Mouse (Mus musculus): Measurements from ENCODE around the gene Sh3gl1. TPM values are rescaled to one million over a fixed set of nuclear protein-coding genes. Genes with fewer than 3 reads are reported as not detected.

Sh3gl1 gene
- polyA plus RNA-seq, 1 experiment from 2014 or later: 155 TPM

GRCm38 (mm10) chr17:56051369-56051768, 14.9 kb upstream of the Sh3gl1 start:
- Histone ChIP-seq H3K27ac (ENCODE audit: low read depth, low read length) (no peak overlapping the region), H3K4me3 (ENCODE audit: low read length) (no peak overlapping the region), H3K36me3 (ENCODE audit: control insufficient read depth, insufficient read depth, low read length) (peaks cover 64% of the 10 kb centered on the region), H3K9ac (ENCODE audit: low read depth, low read length) (no peak overlapping the region), H3K4me2 (replicated peaks; ENCODE audit: low read depth, low read length) (no peak overlapping the region), H3K27me3 (ENCODE audit: control insufficient read depth, insufficient read depth, low read length) (no peaks in the 10 kb centered on the region), H3K4me1 (ENCODE audit: control insufficient read depth, insufficient read depth, low read length) (no peaks in the 10 kb centered on the region), H3K9me3 (ENCODE audit: control insufficient read depth, low read length) (no peaks in the 10 kb centered on the region)
- 93% methylated on average over 5 of the region's 5 CpGs for WGBS
- ATAC-seq (ENCODE audit: low FRiP score, low TSS enrichment): no peak

GRCm38 (mm10) chr17:56040857-56041163, 4.4 kb upstream of the Sh3gl1 start:
- Histone ChIP-seq H3K27ac (ENCODE audit: low read depth, low read length) (peak overlapping the region; percentile 75), H3K36me3 (ENCODE audit: control insufficient read depth, insufficient read depth, low read length) (peaks cover 12% of the 10 kb centered on the region), H3K4me3 (ENCODE audit: low read length) (peak overlapping the region; percentile 74), H3K9me3 (ENCODE audit: control insufficient read depth, low read length) (no peaks in the 10 kb centered on the region), H3K9ac (ENCODE audit: low read depth, low read length) (peak overlapping the region; percentile 84), H3K4me1 (ENCODE audit: control insufficient read depth, insufficient read depth, low read length) (peaks cover 9% of the 10 kb centered on the region; the same call in 1 of the 2 replicates), H3K4me2 (replicated peaks; ENCODE audit: low read depth, low read length) (peak overlapping the region; percentile 47), H3K27me3 (ENCODE audit: control insufficient read depth, insufficient read depth, low read length) (no peaks in the 10 kb centered on the region)
- WGBS: under 1% methylated on average over 12 of the region's 12 CpGs
- no peak for ATAC-seq (ENCODE audit: low FRiP score, low TSS enrichment)

DNA sequence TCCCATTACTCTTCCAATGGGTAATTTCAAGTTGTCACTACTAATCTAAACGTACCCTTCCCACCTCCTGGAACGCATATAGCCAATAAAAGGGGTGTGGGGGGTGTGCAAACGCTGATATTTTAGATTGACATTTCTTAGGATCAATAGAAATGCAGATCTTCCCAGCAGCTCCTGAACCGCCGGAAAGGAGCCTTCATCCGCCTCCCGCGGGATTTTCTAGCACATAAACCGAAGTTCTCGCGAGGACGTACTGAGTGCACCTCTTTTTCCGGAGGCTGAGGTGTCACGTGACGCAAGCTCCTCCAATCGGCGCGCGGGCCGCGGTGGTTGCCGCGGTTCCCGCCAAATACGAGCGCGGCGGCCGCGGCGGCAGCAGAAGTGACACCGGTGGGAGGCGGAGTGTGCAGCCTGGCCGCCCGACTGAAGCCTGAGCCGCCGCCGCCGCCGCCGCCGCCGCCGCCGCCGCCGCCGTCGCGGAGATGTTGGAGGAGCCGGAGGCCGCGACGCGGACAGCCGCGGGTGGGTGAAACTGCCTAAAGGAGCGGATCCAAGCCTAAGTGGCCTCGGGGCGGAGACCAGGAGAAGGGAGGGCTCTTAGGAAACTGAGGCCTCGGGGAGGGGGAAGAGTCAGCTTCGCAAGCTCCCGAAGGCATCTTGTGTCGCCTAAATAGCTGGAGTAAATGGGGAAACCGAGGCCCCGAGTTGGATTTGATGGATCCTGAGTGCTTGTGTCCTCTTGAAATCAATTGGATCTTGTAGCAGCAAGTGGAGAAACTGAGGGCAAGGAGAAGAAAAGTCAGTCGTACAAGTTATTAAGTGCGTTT, 3.8 kb upstream of the Sh3gl1 start, which contains the start of gene Chaf1a:
Gene Chaf1a (plus strand): TSS at position 410 of the 827 bp plus-strand sequence.
- under 1% methylated on average over 59 of the region's 68 CpGs for WGBS
- ATAC-seq (ENCODE audit: low FRiP score, low TSS enrichment): peak; percentile 82
- Histone ChIP-seq H3K27me3 (ENCODE audit: control insufficient read depth, insufficient read depth, low read length) (no peaks in the 10 kb centered on the region), H3K9ac (ENCODE audit: low read depth, low read length) (peak within 1 kb of the TSS; percentile 84), H3K36me3 (ENCODE audit: control insufficient read depth, insufficient read depth, low read length) (peaks cover 7% of the 10 kb centered on the region), H3K4me2 (replicated peaks; ENCODE audit: low read depth, low read length) (peak within 1 kb of the TSS; percentile 47), H3K4me3 (ENCODE audit: low read length) (peak within 1 kb of the TSS; percentile 74), H3K9me3 (ENCODE audit: control insufficient read depth, low read length) (no peaks in the 10 kb centered on the region), H3K4me1 (ENCODE audit: control insufficient read depth, insufficient read depth, low read length) (peaks cover 13% of the 10 kb centered on the region), H3K27ac (ENCODE audit: low read depth, low read length) (peak within 1 kb of the TSS; percentile 75)

GRCm38 (mm10) chr17:56039345-56039744, 2.9 kb upstream of the Sh3gl1 start:
- Histone ChIP-seq H3K9me3 (ENCODE audit: control insufficient read depth, low read length) (no peaks in the 10 kb centered on the region), H3K27ac (ENCODE audit: low read depth, low read length) (no peak overlapping the region), H3K4me1 (ENCODE audit: control insufficient read depth, insufficient read depth, low read length) (peaks cover 20% of the 10 kb centered on the region), H3K27me3 (ENCODE audit: control insufficient read depth, insufficient read depth, low read length) (no peaks in the 10 kb centered on the region), H3K4me3 (ENCODE audit: low read length) (peak overlapping the region; percentile 74; the same call in 1 of the 2 replicates), H3K4me2 (replicated peaks; ENCODE audit: low read depth, low read length) (peak overlapping the region; percentile 47), H3K9ac (ENCODE audit: low read depth, low read length) (no peak overlapping the region; the same call in 1 of the 2 replicates), H3K36me3 (ENCODE audit: control insufficient read depth, insufficient read depth, low read length) (peaks cover 12% of the 10 kb centered on the region)
- no peak for ATAC-seq (ENCODE audit: low FRiP score, low TSS enrichment)
- 74% methylated on average over 4 of the region's 4 CpGs for WGBS

DNA sequence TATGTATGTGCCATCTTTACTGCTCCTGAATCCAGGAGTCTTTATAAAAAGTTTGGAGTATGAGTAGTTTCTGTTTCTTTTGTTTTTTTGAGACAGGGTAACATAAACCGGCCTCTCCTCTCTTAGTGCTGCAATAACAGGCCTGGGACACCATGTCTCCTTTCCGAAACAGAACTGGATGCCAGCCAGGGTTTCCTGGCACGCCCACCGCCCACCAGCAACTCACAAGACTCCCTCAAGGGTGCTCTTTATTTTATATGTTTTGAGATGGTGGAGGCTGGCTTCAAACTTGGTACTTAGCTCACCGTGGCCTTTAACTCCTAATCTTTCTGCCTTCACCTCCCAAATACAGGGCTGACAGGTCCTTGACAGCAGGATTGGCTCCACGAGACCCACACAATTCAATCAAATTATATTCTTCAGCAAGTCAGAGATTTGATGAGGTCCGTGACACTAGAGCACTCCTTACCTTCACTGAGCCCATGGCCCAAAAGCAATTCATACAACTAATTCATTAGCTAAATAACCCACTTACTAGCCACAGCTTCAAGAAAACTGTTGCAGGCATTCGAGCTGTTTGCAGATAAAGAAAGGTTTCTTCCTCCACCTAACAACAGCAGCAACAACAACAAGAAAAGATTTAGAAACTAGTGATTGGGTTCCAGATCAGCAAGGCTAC, 2.3 kb upstream of the Sh3gl1 start:
- H3K27ac ChIP-seq (ENCODE audit: low read depth, low read length): no peak overlapping the region
- H3K36me3 ChIP-seq (ENCODE audit: control insufficient read depth, insufficient read depth, low read length): peaks cover 12% of the 10 kb centered on the region

DNA sequence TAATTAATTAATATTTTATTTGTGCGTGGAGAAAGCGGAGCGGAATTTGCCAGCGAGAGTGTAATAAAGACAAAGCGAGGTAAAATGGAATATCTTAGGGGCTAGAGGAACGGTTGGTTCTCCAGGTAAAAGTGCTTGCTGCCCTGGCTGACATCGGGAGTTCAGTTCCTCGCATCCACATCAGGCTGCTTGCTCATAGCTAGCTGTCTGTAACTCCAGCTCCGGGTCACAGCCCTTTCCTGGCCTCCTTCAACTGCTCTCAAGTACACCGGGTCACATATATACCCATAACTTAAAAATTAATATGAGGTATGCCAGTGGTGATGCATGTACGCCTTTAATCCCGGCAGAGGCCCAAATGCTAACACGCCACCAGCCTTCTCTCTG, 459 bp upstream of the Sh3gl1 start:
- H3K9me3 ChIP-seq (ENCODE audit: control insufficient read depth, low read length): no peaks in the 10 kb centered on the region
- 33% methylated on average over 13 of the region's 13 CpGs for WGBS
- H3K27me3 ChIP-seq (ENCODE audit: control insufficient read depth, insufficient read depth, low read length): no peaks in the 10 kb centered on the region
- peaks cover 19% of the 10 kb centered on the region for H3K36me3 ChIP-seq (ENCODE audit: control insufficient read depth, insufficient read depth, low read length)
- no peak overlapping the region for H3K27ac ChIP-seq (ENCODE audit: low read depth, low read length)
- peaks cover 34% of the 10 kb centered on the region for H3K4me1 ChIP-seq (ENCODE audit: control insufficient read depth, insufficient read depth, low read length)
- H3K4me3 ChIP-seq (ENCODE audit: low read length): peak overlapping the region; percentile 91
- ATAC-seq (ENCODE audit: low FRiP score, low TSS enrichment): peak; percentile 0; the same call in 1 of the 2 replicates
- peak overlapping the region; percentile 40 for H3K9ac ChIP-seq (ENCODE audit: low read depth, low read length)
- H3K4me2 ChIP-seq (replicated peaks; ENCODE audit: low read depth, low read length): peak overlapping the region; percentile 42

More for the DNA sequence above, 2.3 kb upstream of the Sh3gl1 start:
- H3K9me3 ChIP-seq (ENCODE audit: control insufficient read depth, low read length): no peaks in the 10 kb centered on the region
- H3K4me3 ChIP-seq (ENCODE audit: low read length): no peak overlapping the region
- H3K4me2 ChIP-seq (replicated peaks; ENCODE audit: low read depth, low read length): no peak overlapping the region
- no peak for ATAC-seq (ENCODE audit: low FRiP score, low TSS enrichment)
- no peak overlapping the region for H3K9ac ChIP-seq (ENCODE audit: low read depth, low read length)
- 90% methylated on average over 8 of the region's 8 CpGs for WGBS
- no peaks in the 10 kb centered on the region for H3K27me3 ChIP-seq (ENCODE audit: control insufficient read depth, insufficient read depth, low read length)
- peaks cover 25% of the 10 kb centered on the region for H3K4me1 ChIP-seq (ENCODE audit: control insufficient read depth, insufficient read depth, low read length)

GRCm38 (mm10) chr17:56035216-56035615, 1.2 kb downstream of the Sh3gl1 start:
- H3K4me2 ChIP-seq (replicated peaks; ENCODE audit: low read depth, low read length): peak overlapping the region; percentile 70
- H3K36me3 ChIP-seq (ENCODE audit: control insufficient read depth, insufficient read depth, low read length): peaks cover 19% of the 10 kb centered on the region
- H3K4me1 ChIP-seq (ENCODE audit: control insufficient read depth, insufficient read depth, low read length): peaks cover 30% of the 10 kb centered on the region
- 54% methylated on average over 4 of the region's 4 CpGs for whole genome bisulfite sequencing
- H3K27ac ChIP-seq (ENCODE audit: low read depth, low read length): no peak overlapping the region
- ATAC-seq (ENCODE audit: low FRiP score, low TSS enrichment): no peak
- peak overlapping the region; percentile 91 for H3K4me3 ChIP-seq (ENCODE audit: low read length)
- peak overlapping the region; percentile 94 for H3K9ac ChIP-seq (ENCODE audit: low read depth, low read length)
- no peaks in the 10 kb centered on the region for H3K27me3 ChIP-seq (ENCODE audit: control insufficient read depth, insufficient read depth, low read length)
- no peaks in the 10 kb centered on the region for H3K9me3 ChIP-seq (ENCODE audit: control insufficient read depth, low read length)

DNA sequence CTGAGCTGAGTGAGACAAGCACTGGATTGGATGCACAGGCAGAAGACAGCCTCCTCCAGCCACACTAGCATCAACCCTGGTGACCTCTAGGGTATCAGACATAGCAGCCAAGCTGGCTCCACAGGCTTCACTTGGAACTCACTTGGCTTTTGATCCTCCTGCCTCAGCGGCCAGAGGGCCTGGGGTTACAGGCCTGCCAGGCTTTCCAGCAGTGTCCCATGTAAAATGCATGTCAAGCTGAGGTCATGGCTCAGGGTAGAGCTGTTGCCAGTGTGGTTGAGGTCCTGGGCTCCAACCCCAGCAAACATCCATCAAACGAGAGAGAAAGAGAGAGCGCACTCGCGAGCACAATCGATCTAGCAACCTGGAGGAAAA, 1.7 kb downstream of the Sh3gl1 start:
- peaks cover 20% of the 10 kb centered on the region for H3K36me3 ChIP-seq (ENCODE audit: control insufficient read depth, insufficient read depth, low read length)
- H3K4me1 ChIP-seq (ENCODE audit: control insufficient read depth, insufficient read depth, low read length): peaks cover 30% of the 10 kb centered on the region
- H3K27ac ChIP-seq (ENCODE audit: low read depth, low read length): no peak overlapping the region
- H3K4me2 ChIP-seq (replicated peaks; ENCODE audit: low read depth, low read length): peak overlapping the region; percentile 70
- no peaks in the 10 kb centered on the region for H3K9me3 ChIP-seq (ENCODE audit: control insufficient read depth, low read length)
- peak overlapping the region; percentile 91; the same call in 1 of the 2 replicates for H3K4me3 ChIP-seq (ENCODE audit: low read length)
- H3K27me3 ChIP-seq (ENCODE audit: control insufficient read depth, insufficient read depth, low read length): no peaks in the 10 kb centered on the region
- ATAC-seq (ENCODE audit: low FRiP score, low TSS enrichment): no peak
- WGBS: 81% methylated on average over 6 of the region's 6 CpGs
- peak overlapping the region; percentile 94 for H3K9ac ChIP-seq (ENCODE audit: low read depth, low read length)

All from kidney, embryonic 14.5 days (tissue).